Mouse (Mus musculus) cerebellum, adult 9-11 months (tissue): ENCODE results near the gene Mtmr4.

Experiments
- DNase-seq: peaks from one replicate; pipeline ENCODE4 v3.0.0; 2022

Mtmr4 gene

GRCm38 (mm10) chr11:87581933-87582710 is 9.8 kb upstream of the Mtmr4 start:
- peak; percentile 71 for DNase-seq

DNA sequence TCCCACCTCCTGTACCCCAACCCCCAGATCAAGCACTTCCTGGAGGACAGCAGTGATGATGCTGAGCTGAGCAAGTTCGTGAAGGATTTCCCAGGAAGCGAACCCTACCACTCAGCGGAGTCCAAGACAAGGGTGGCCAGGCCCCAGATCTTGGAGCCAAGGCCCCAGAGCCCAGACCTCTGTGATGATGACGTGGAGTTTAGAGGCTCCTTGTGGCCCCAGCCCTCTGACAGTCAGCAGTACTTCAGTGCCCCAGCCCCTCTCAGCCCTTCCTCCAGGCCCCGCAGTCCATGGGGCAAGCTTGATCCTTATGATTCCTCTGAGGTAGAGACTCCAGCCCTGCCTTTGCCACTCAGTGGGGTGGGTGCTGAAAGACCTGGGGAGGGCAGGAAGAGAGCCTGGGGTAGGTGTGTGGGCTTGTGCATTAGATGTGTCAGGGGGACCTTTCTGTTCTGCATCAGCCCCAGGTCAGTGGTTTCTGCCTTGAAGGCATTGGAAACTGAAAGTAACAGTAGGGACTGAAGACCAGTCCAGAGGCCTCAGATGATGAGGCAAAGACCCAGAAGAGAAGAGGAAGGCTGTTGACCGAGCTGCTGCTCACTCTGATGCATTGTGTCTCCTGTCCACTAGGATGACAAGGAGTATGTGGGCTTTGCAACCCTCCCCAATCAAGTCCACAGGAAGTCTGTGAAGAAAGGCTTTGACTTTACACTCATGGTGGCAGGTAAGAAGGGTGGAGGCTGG is 8.5 kb upstream of the Mtmr4 start:
- DNase-seq, result peak; percentile 24

DNA sequence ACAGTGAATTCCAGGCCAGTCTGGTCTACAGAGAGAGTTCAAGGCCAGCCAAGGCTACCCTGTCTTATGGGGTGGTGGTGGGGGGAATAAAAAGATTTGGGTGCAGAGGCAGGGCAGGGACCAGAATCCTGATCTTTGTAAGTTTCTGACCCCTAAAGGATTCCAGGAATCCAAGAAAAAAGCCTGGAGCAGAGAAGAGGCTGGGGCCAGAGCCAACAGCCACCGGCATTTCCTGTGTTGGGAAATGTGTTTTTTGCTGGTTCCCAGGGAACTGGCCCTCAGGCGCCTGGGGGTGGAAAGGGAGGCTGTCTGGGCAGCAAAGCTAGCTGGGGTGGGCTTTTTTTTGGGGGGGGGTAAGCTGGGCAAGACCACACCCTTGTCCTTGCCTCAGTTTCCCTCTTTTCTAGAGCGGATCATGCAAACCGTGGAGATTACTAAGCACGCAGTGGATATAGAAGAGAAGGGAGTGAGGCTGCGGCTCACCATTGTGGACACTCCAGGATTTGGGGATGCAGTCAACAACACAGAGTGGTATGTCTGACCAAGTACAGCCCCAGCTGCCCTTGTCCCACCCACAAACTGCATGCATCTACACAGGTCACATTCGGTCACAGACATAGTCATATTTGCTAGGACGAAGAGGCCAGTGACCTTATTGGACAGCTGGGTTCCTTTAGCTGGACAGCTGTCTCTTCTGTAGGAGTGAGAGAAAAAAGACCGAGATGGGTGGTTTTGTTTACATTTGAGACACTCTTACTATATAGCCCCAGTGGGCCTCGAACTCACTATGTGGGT is 7.1 kb upstream of the Mtmr4 start:
- DNase-seq, result no peak

- DNase-seq, result no peak
Observed at GRCm38 (mm10) chr11:87587211-87587874, 4.6 kb upstream of the Mtmr4 start.

GRCm38 (mm10) chr11:87589605-87590004 is 2.4 kb upstream of the Mtmr4 start:
- DNase-seq, result peak; percentile 43

- DNase-seq, result peak; percentile 68
Observed at GRCm38 (mm10) chr11:87590841-87591525, 979 bp upstream of the Mtmr4 start.

GRCm38 (mm10) chr11:87592354-87592695 is 363 bp downstream of the Mtmr4 start:
- DNase-seq, result no peak

DNA sequence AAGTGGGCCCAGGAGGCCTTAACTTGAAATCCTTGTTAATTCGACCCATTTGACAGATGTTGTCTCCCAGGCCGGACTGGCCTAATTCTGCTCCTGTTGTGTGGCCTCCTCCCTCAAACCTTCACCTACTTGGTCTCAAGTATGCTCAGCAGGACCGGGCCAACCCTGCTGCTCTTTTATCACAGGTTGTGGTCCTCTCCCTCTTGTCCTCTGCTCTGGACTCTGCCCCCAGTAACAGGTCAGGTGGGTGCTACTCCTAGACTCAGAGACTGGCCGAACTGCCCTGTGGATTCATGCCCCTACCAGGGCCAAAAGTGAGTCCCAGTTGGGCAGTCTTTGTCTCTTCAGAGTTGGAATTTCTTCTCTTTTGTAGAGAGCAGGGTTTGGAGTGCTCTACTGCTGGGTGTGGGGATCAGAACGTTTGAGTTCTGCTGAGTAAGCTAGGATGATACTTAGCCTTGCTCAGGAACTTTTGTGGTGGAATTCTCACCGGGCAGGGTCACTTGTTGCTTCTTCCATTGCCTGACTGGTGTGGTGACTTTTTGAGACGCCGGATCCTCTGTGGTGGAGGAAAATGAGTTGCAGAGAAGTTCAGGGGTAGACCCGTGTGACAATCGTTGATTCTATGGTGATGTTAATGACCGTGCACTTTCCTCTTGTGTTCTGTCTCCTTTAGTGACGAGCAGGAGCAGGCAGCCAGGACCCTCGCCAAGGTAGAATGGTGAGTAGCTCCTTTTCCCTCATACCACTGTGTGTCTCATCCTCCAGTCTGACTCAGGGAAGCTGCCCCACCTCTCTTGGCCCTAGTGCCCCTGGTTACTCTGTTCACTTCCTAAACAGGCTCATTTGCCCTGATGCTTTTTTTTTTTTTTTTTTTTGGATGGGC is 994 bp downstream of the Mtmr4 start:
- peak; percentile 53 for DNase-seq

- peak; percentile 94 for DNase-seq
Observed at GRCm38 (mm10) chr11:87595327-87595841, 3.4 kb downstream of the Mtmr4 start.

- peak; percentile 72 for DNase-seq
Observed at GRCm38 (mm10) chr11:87595976-87596375, 4.0 kb downstream of the Mtmr4 start.

- peak; percentile 61 for DNase-seq
Observed at GRCm38 (mm10) chr11:87596492-87596891, 4.5 kb downstream of the Mtmr4 start.

- peak; percentile 59 for DNase-seq
Observed at GRCm38 (mm10) chr11:87597061-87597460, 5.1 kb downstream of the Mtmr4 start.

- peak; percentile 37 for DNase-seq
Observed at GRCm38 (mm10) chr11:87599395-87600089, 7.6 kb downstream of the Mtmr4 start.

- peak; percentile 20 for DNase-seq
Observed at GRCm38 (mm10) chr11:87600322-87600853, 8.4 kb downstream of the Mtmr4 start.

- no peak for DNase-seq
Observed at GRCm38 (mm10) chr11:87602234-87602633, 10.3 kb downstream of the Mtmr4 start.

- no peak for DNase-seq
Observed at GRCm38 (mm10) chr11:87603571-87603970, 11.6 kb downstream of the Mtmr4 start.

GRCm38 (mm10) chr11:87609264-87609663 is 17.3 kb downstream of the Mtmr4 start:
- DNase-seq, result peak; percentile 40

DNA sequence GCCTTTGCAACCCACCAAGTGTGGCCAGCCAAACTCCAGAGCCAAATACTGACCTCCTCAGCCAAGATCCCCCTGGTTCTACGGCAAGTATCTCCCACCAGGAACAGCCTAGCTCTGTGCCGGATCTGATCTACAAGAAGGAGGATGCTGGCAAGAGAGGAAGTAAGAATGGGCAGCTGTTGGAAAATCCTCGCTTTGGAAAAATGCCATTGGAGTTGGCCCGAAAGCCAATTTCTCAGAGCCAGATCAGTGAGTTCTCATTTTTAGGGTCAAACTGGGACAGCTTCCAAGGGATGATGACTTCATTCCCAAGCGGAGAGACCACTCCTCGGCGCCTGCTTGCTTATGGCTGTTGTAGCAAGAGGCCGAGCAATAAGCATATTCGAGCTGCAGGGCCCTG is 19.6 kb downstream of the Mtmr4 start:
- DNase-seq, result peak; percentile 28

GRCm38 (mm10) chr11:87613972-87614371 is 22.0 kb downstream of the Mtmr4 start:
- no peak for DNase-seq

DNA sequence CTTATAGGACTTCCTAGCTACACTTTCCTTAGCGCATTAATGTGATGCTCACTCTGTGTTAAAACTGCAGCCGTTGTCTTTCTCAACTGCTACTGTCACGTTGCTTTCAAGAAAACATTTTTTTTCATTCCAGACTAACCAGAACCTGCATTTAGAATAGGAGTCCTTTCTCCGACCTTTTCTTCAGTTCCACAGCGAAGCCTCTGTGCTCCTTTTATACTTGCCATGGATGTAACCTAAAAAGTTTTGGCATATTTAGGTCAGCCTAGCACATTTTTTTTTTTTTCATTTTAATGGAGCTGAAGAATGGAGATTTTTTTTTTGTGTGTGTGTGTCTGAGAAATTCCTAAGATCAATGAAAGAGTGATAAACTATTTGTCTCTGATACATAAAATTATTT is 23.6 kb downstream of the Mtmr4 start:
- no peak for DNase-seq
